Mouse (Mus musculus): Measurements from ENCODE around the gene Olfr1513.

DNA sequence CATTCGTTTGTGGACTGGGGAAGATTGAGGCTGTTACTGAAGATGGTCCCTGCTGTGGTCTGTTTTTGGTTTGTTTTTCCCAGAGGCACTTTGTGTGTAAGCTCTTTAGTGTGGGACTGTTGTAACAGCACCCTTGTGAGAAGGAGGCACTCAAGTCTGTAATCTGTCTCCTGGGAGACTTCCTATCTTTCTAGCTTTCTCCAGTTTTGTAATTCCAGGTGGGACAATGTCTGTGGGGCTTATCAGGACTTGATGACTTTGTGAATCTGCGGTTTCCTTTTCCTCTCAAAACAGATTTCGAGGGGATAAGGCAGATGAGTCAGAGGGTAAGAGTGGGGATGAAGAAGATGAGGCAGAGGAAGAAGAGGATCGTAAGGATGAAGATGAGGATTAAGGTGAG is at the start of gene Olfr1513:
- TF ChIP-seq TAL1 (IDR thresholded peaks at IDR 0.05; ENCODE audit: low read length), result no peak
- no peak for TF ChIP-seq GATA1 (IDR thresholded peaks at IDR 0.05; ENCODE audit: low read length)
